Comparison of ENCODE assay signal across 10 mouse cellular contexts in genomic region chr5:99541321-99541895, GRCm38 (mm10).
DNase-seq lines count a peak whose midpoint lies in the region; ATAC-seq and TF ChIP-seq lines count a peak whose summit lies in the region.
"Had no signal": no experiment of that assay in that cellular context is flagged by ENCODE, and none has a peak within 500 bp of the region (broad histone marks: within the 10 kb centered on the region; RNA-seq: fewer than 3 reads in every experiment).

No protein-coding gene starts in this region.

- peak; percentile 62 to 63 for ATAC-seq in hematopoietic stem cell, adult 5-6 weeks (replicated peaks in 1 of 2; ENCODE audit: insufficient read depth in 1 of 2, low FRiP score in 2 of 2, low TSS enrichment in 1 of 2, low read depth in 1 of 2, poor library complexity in 2 of 2, severe bottlenecking in 2 of 2)
- ATAC-seq in midbrain, postnatal 0 days (ENCODE audit: low FRiP score), result peak; percentile 47; the same call in 1 of the 2 replicates
- ATAC-seq: activated CD4-positive, CD25-positive, alpha-beta regulatory T cell, adult 4 months had no signal

- DNase-seq in left cerebral cortex, postnatal 4 days, result peak; percentile 88
- no peak for DNase-seq in left cerebral cortex, postnatal 25 days (ENCODE audit: low spot score in 2 of 2)
- DNase-seq in cerebellum, adult 18-20 months, result peak; percentile 94 to 95
- DNase-seq in midbrain, postnatal 0 days (ENCODE audit: low spot score), result peak; percentile 82
- no peak for DNase-seq in embryo, embryonic 10 days (ENCODE audit: low spot score)
- DNase-seq in adrenal gland, postnatal 10 days, result no peak
- DNase-seq: retina, postnatal 1 day; thymus, adult 18-20 months had no signal

- no peak overlapping the region for H3K4me2 ChIP-seq in midbrain, postnatal 0 days (ENCODE audit: low read depth, low read length, poor library complexity, severe bottlenecking)

- H3K9me3 ChIP-seq in midbrain, postnatal 0 days (ENCODE audit: low read length), result no peaks in the 10 kb centered on the region

- no peak overlapping the region for H3K4me3 ChIP-seq in midbrain, postnatal 0 days (ENCODE audit: low read depth, low read length)

- 0 out of 2 replicates have a peak, but pooled peaks cover 3% of the 10 kb centered on the region for H3K4me1 ChIP-seq in midbrain, postnatal 0 days (ENCODE audit: insufficient read depth, low read length)

- H3K27me3 ChIP-seq in midbrain, postnatal 0 days (ENCODE audit: insufficient read depth, low read length), result no peaks in the 10 kb centered on the region

- H3K9ac ChIP-seq in midbrain, postnatal 0 days (replicated peaks; ENCODE audit: low read length, poor library complexity, severe bottlenecking), result no peak overlapping the region

- intact Hi-C loops in left cerebral cortex, postnatal 4 days (cut with DNase I), result no loop called here
- intact Hi-C loops in left cerebral cortex, postnatal 25 days (cut with DNase I), result no loop called here

- H3K36me3 ChIP-seq in midbrain, postnatal 0 days (ENCODE audit: insufficient read depth, low read length), result no peaks in the 10 kb centered on the region

- TF ChIP-seq CTCF in midbrain, postnatal 0 days (IDR thresholded peaks at IDR 0.05), result no peak

- peak overlapping the region; percentile 3; the same call in 1 of the 2 replicates for H3K27ac ChIP-seq in midbrain, postnatal 0 days (ENCODE audit: low read depth, low read length)

- 28% methylated on average over 11 of the region's 11 CpGs for WGBS in midbrain, postnatal 0 days

Comparison
In these comparisons a context has a peak if more than half of its experiments do, and no peak if none do; other contexts are left out.
1. DNase-seq: peak in left cerebral cortex, postnatal 4 days (single experiment), cerebellum, adult 18-20 months (2 of 2) and midbrain, postnatal 0 days (single experiment); none in left cerebral cortex, postnatal 25 days (0 of 2), embryo, embryonic 10 days (single experiment) and adrenal gland, postnatal 10 days (single experiment).